In the genomic region with DNA sequence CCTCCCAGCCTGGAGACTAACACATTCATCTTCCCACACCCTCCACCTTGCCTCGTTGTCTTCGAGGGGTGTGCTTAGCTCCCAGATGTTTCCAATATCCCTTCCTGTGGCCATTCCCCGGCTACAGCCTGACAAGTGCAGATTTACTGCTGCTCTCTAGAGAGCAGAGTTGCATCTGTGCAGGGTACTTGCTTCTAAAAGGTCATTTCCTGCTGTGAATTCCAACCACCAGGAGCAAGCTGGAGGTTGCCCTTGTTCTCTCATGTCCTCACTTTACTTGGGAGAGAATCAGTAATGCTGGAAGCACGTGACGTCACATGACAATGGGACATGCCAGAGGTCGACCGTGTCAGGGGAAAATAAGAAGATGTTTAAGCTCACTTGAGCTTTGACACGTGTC, we compare ENCODE assay signal across 10 mouse cellular contexts.
A peak's percentile ranks its signal among the peaks of the same experiment; 100 is the strongest.
DNase-seq lines count a peak whose midpoint lies in the region; ATAC-seq lines count a peak whose summit lies in the region.
"Had no signal": no experiment of that assay in that cellular context is flagged by ENCODE, and none has a peak within 500 bp of the region (broad histone marks: within the 10 kb centered on the region; RNA-seq: fewer than 3 reads in every experiment).

No protein-coding gene starts in this region.

- peak overlapping the region; percentile 40 for H3K27ac ChIP-seq in hindbrain, embryonic 13.5 days
- 0 out of 2 replicates have a peak overlapping the region, but pooled peaks have one; percentile 19 for H3K27ac ChIP-seq in limb, embryonic 12.5 days
- H3K27ac ChIP-seq: midbrain, embryonic 12.5 days had no signal

- H3K9me3 ChIP-seq in hindbrain, embryonic 13.5 days, result 0 out of 2 replicates have a peak, but pooled peaks cover 5% of the 10 kb centered on the region
- H3K9me3 ChIP-seq in limb, embryonic 12.5 days, result peaks cover 7% of the 10 kb centered on the region

- ATAC-seq in hindbrain, embryonic 13.5 days (ENCODE audit: low FRiP score), result no peak
- 0 out of 2 replicates have a peak, but pooled peaks have one; percentile 15 for ATAC-seq in limb, embryonic 12.5 days (ENCODE audit: insufficient number of reproducible peaks, insufficient read depth, low FRiP score, low TSS enrichment, low read depth)
- no peak for ATAC-seq in erythroid progenitor cell, adult 5-6 weeks (replicated peaks; ENCODE audit: low FRiP score, poor library complexity, severe bottlenecking)

- no peaks in the 10 kb centered on the region for H3K36me3 ChIP-seq in hindbrain, embryonic 13.5 days
- peaks cover 11% of the 10 kb centered on the region; the same call in 1 of the 2 replicates for H3K36me3 ChIP-seq in limb, embryonic 12.5 days

- peaks cover 68% of the 10 kb centered on the region for H3K4me1 ChIP-seq in hindbrain, embryonic 13.5 days (replicated peaks)
- H3K4me1 ChIP-seq in limb, embryonic 12.5 days (replicated peaks), result peaks cover 50% of the 10 kb centered on the region

- no peaks in the 10 kb centered on the region for H3K27me3 ChIP-seq in hindbrain, embryonic 13.5 days
- H3K27me3 ChIP-seq in limb, embryonic 12.5 days, result no peaks in the 10 kb centered on the region
- H3K27me3 ChIP-seq: midbrain, embryonic 12.5 days had no signal

- no peak overlapping the region for H3K4me3 ChIP-seq in hindbrain, embryonic 13.5 days
- no peak overlapping the region for H3K4me3 ChIP-seq in limb, embryonic 12.5 days (replicated peaks)
- H3K4me3 ChIP-seq: erythroblast, embryonic 14.5 days; midbrain, embryonic 12.5 days had no signal

- 43% methylated on average over 8 of the region's 8 CpGs for WGBS in hindbrain, embryonic 13.5 days
- WGBS in limb, embryonic 12.5 days, result 3% methylated on average over 8 of the region's 8 CpGs

- H3K9ac ChIP-seq in hindbrain, embryonic 13.5 days, result 0 out of 2 replicates have a peak overlapping the region, but pooled peaks have one; percentile 8
- H3K9ac ChIP-seq in limb, embryonic 12.5 days (replicated peaks), result no peak overlapping the region
- H3K9ac ChIP-seq: midbrain, embryonic 12.5 days had no signal

- no peak overlapping the region for H3K4me2 ChIP-seq in hindbrain, embryonic 13.5 days
- peak overlapping the region; percentile 9; the same call in 1 of the 2 replicates for H3K4me2 ChIP-seq in limb, embryonic 12.5 days
- H3K4me2 ChIP-seq: midbrain, embryonic 12.5 days had no signal

- peak; percentile 33 for DNase-seq in R1 (ENCODE audit: low read depth, low spot score)
- DNase-seq in adrenal gland, postnatal 14 days, result peak; percentile 52
- DNase-seq in urinary bladder, adult 18-20 months (ENCODE audit: low spot score in 2 of 2), result no peak
- DNase-seq in urinary bladder, postnatal 4 days (ENCODE audit: low spot score in 2 of 2), result no peak
- DNase-seq: layer of hippocampus, postnatal 36 days had no signal

Comparison
In these comparisons a context has a peak if more than half of its experiments do, and no peak if none do; other contexts are left out.
1. DNase-seq: peak in R1 (single experiment) and adrenal gland, postnatal 14 days (single experiment); none in urinary bladder, adult 18-20 months (0 of 2) and urinary bladder, postnatal 4 days (0 of 2).